Mouse (Mus musculus) G1E (cell line): ENCODE measurements around the gene Ccr4.

Experiments used
- CTCF ChIP-seq: IDR thresholded peaks from 2 replicates; pipeline ENCODE4 v1.5.1; 2012; ENCODE audit warnings: low read depth, low read length, inconsistent platforms, mixed read lengths
- POLR2AphosphoS5 ChIP-seq: IDR thresholded peaks from 2 replicates; pipeline ENCODE4 v1.6.1; 2012; ENCODE audit warnings: low read depth, low read length, inconsistent platforms; ENCODE audit not compliant: insufficient replicate concordance
- TAL1 ChIP-seq: conservative IDR thresholded peaks from 2 replicates; pipeline ENCODE4 v1.6.1; 2012; ENCODE audit warnings: low read depth, low read length, inconsistent platforms, mixed read lengths

GRCm38 (mm10) chr9:114468701-114469100 is 36.0 kb downstream of the Ccr4 start:
- TF ChIP-seq TAL1, result no peak
- TF ChIP-seq CTCF, result no peak
- no peak for TF ChIP-seq POLR2AphosphoS5
